Mouse (Mus musculus) hindbrain, embryonic 13.5 days (tissue): ENCODE data around the gene Vmp1. TPM values are rescaled to one million over a fixed set of nuclear protein-coding genes. Genes with fewer than 3 reads are reported as not detected.

Source experiments
- ATAC-seq: fragments of 200-750 bp; cut with Nextera tagmentation; 2 replicates; pipeline ENCODE4 v1.8.0; 2017; ENCODE audit warnings: moderate TSS enrichment; ENCODE audit not compliant: low FRiP score
- H3K27ac ChIP-seq: fragments of 300-500 bp; sonication (generic); 2 replicates; pipeline ENCODE4 v1.5.1; 2015; ENCODE audit warnings: inconsistent platforms, mild to moderate bottlenecking, moderate library complexity
- H3K27me3 ChIP-seq: fragments of 300-500 bp; sonication (generic); 2 replicates; pipeline ENCODE4 v1.6.1; 2015; ENCODE audit warnings: mild to moderate bottlenecking, inconsistent platforms
- H3K36me3 ChIP-seq: fragments of 300-500 bp; sonication (generic); 2 replicates; pipeline ENCODE4 v1.6.1; 2015; ENCODE audit warnings: mild to moderate bottlenecking, inconsistent platforms
- H3K4me1 ChIP-seq: fragments of 300-500 bp; sonication (generic); replicated peaks from 2 replicates; pipeline ENCODE4 v1.6.1; 2015; ENCODE audit warnings: inconsistent platforms
- H3K4me2 ChIP-seq: fragments of 300-500 bp; sonication (generic); 2 replicates; pipeline ENCODE4 v1.6.1; 2015; ENCODE audit warnings: inconsistent platforms, mild to moderate bottlenecking, moderate library complexity
- H3K4me3 ChIP-seq: fragments of 300-500 bp; sonication (generic); 2 replicates; pipeline ENCODE4 v1.5.1; 2015; ENCODE audit warnings: mild to moderate bottlenecking, inconsistent platforms
- H3K9ac ChIP-seq: fragments of 300-500 bp; sonication (generic); 2 replicates; pipeline ENCODE4 v1.6.1; 2015; ENCODE audit warnings: mild to moderate bottlenecking, inconsistent platforms
- H3K9me3 ChIP-seq: fragments of 300-500 bp; sonication (generic); 2 replicates; pipeline ENCODE4 v1.6.1; 2016; ENCODE audit warnings: inconsistent platforms
- WGBS: fragments of 180-500 bp; shearing (Covaris S2); methylation state at CpG from one replicate; pipeline ENCODE4 v1.1.7; 2015; 5-methylcytosine and 5-hydroxymethylcytosine counted together
- polyA plus RNA-seq: library from polyadenylated mRNA; unstranded; fragments of >200 nt; fragmentation: Nextera tagmentation; extraction: Ambion mirVana; gene quantifications from 2 replicates; pipeline ENCODE4 v1.2.1, GENCODE M21; 2015

Vmp1 gene
- polyA plus RNA-seq, 1 experiment from 2014 or later = 106 TPM

DNA sequence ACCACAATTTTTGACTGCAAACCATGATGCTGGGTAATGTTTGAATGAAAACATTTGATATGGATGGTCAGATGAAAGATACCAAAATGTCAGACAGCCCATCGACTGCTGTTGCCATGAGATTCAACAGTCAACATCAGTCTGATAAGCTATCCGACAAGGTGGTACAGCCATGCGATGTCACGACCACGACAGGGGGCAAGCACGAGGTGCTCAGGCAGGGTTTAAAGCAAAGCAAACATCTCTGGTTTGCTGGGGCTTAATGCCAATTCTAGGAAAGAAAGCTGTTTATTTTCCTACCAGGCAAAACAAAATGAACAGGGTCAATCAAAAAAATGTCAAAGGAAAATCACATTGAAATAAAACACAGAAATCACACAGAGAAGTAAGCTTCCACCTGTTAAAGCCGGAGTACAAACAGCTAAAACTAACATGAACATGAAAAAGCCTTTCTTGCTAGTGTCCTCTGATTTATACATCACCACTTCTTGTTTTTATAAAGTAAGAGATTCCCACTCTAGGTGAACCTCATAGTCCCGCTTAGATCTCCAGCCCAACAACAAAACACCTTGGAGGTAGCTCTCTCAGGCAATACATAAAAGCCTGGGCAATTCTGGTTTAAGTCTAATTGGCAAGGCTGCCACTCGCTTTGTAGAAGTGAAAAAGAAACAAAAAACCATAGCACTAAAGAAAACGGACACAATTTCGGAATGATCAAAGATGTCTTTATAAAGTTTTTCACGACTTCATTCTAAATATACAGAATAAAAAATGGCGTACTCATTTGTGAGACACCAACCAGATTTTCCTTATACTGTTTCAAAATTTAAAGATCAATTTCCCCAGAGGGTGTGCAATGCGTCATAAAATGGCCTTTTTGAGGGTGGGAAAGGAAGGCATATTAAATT, 99.4 kb downstream of the Vmp1 start:
- Histone ChIP-seq H3K36me3 (peaks cover 9% of the 10 kb centered on the region; the same call in 1 of the 2 replicates), H3K27me3 (no peaks in the 10 kb centered on the region), H3K4me2 (no peak overlapping the region), H3K27ac (no peak overlapping the region), H3K4me3 (no peak overlapping the region), H3K4me1 (peaks cover 14% of the 10 kb centered on the region), H3K9ac (no peak overlapping the region), H3K9me3 (no peaks in the 10 kb centered on the region)
- ATAC-seq = no peak
- WGBS = 92% methylated on average over 14 of the region's 14 CpGs

DNA sequence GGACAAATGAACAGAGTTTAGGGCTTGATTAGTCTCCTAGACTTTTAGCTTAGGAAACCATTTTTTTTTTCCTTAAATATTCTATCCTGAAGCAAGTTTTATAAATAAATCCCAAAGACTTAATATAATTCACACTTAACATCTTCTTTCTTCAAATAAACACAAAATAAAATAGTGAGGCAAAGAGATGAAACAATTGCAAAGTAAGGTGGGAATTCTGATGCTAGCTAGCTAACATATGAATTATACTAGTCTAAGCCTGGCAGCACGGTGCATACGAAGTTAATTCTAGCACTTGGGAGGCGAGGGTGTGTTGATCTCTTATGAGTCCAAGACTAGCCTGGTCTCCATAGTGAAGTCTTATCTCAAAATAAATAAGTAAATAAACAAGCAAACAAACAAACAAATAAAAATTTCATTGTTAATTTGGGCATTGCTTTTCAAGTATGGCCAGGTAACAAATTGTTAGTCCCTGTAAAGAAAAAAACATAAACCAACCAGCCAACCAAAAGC, 100.3 kb downstream of the Vmp1 start:
- WGBS = 90% methylated on average over 3 of the region's 3 CpGs
- H3K27ac ChIP-seq = no peak overlapping the region
- H3K9ac ChIP-seq = no peak overlapping the region
- ATAC-seq = no peak
- H3K9me3 ChIP-seq = no peaks in the 10 kb centered on the region
- no peak overlapping the region for H3K4me3 ChIP-seq
- H3K4me2 ChIP-seq = no peak overlapping the region
- peaks cover 14% of the 10 kb centered on the region for H3K4me1 ChIP-seq
- peaks cover 9% of the 10 kb centered on the region; the same call in 1 of the 2 replicates for H3K36me3 ChIP-seq
- no peaks in the 10 kb centered on the region for H3K27me3 ChIP-seq

DNA sequence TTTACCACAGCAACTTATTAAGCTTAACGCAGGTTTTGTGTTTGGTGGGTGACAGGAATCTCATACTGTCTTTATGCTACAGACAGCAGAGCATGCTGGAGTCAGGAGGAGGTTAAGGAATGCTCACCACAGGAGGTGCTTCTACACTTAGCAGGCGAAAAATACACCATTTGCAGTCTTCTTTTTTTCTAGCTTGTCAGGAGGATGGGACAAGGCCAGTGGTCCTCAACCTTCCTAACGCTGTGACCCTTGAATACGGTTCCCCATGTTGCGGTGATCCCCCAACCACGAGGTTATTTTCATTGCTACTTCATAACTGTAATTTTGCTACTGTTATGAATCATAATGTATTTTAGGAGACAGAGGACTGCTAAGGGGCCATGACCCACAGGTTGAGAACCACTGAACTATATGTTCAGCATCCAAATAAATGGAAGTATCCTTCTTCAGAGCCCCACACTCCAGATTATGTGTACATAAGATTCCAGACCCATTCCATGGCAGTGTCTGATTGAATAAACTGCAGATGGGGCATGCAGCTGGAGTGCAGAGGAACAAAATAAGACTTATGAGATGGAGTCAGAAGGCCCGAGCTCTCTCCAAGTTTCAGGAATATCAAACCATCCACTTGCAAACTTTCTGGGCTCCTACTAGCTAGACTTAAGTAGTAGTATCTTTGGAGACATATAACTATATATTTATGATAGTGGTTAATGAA, 100.9 kb downstream of the Vmp1 start:
- H3K9me3 ChIP-seq = no peaks in the 10 kb centered on the region
- ATAC-seq = no peak
- H3K36me3 ChIP-seq = peaks cover 9% of the 10 kb centered on the region; the same call in 1 of the 2 replicates
- no peak overlapping the region for H3K4me2 ChIP-seq
- H3K4me1 ChIP-seq = peaks cover 14% of the 10 kb centered on the region
- no peak overlapping the region for H3K9ac ChIP-seq
- no peak overlapping the region for H3K4me3 ChIP-seq
- no peaks in the 10 kb centered on the region for H3K27me3 ChIP-seq
- no peak overlapping the region for H3K27ac ChIP-seq
- WGBS = 83% methylated on average over 7 of the region's 7 CpGs

DNA sequence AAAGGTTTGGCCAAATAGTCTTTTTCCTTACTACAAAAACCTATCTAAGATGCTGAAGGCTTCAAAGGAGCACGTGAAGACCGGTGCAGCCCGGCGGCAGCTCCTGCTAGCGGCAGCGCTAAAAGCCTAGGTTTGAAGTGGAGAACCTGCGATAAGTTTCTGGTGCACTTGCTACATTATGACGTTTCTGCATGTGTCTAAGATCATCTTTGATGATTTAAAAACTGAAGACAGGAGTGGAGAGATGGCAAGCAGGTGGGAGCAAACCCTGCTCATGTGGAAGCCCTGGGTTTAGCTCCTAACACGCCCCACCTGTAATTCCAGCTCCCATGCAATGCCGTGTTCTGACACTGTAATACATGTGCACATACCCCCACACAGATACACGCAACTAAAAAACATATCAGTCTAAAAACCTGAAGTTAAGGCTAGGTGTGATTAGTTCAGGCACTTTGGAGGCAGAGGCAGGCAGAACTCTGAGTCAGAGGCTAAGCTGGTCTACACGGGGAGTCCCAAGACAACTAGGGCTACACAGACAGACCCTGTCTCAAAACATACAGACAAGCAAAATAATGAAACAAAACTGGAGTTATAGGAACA, 101.6 kb downstream of the Vmp1 start:
- no peak for ATAC-seq
- Histone ChIP-seq H3K4me1 (peaks cover 10% of the 10 kb centered on the region), H3K27ac (no peak overlapping the region), H3K9me3 (no peaks in the 10 kb centered on the region), H3K9ac (no peak overlapping the region), H3K4me2 (no peak overlapping the region), H3K36me3 (peaks cover 9% of the 10 kb centered on the region; the same call in 1 of the 2 replicates), H3K4me3 (no peak overlapping the region), H3K27me3 (no peaks in the 10 kb centered on the region)
- WGBS = 92% methylated on average over 12 of the region's 12 CpGs

DNA sequence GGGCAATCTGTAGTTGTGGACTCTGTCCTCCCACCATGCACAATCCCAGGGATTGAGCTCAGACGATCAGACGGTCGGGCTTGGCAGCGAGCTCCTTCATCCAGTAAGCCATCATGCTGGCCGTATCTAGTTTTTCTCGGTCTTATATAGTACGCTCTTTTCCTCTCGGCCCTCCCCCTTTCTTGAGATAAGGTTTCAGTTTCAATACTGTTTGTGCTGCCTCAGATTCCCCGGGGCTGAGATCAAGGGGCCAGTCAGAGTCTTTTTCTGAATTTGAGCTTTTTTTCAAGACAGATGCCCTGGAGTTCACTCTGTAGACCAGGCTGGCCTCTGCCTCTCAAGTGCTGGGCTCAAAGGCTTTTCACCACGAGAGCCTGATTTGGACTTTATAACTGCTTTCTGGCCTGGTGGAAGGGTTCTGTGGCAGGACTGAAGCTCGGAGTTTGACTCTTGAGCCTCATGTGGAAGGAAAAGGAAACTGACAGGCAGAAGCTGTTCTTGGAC, 102.3 kb downstream of the Vmp1 start:
- no peak overlapping the region for H3K9ac ChIP-seq
- H3K9me3 ChIP-seq = no peaks in the 10 kb centered on the region
- no peak overlapping the region for H3K4me3 ChIP-seq
- H3K27ac ChIP-seq = no peak overlapping the region
- H3K27me3 ChIP-seq = no peaks in the 10 kb centered on the region
- WGBS = 78% methylated on average over 11 of the region's 11 CpGs
- ATAC-seq = no peak
- H3K4me2 ChIP-seq = no peak overlapping the region
- peaks cover 9% of the 10 kb centered on the region; the same call in 1 of the 2 replicates for H3K36me3 ChIP-seq
- peaks cover 10% of the 10 kb centered on the region for H3K4me1 ChIP-seq

DNA sequence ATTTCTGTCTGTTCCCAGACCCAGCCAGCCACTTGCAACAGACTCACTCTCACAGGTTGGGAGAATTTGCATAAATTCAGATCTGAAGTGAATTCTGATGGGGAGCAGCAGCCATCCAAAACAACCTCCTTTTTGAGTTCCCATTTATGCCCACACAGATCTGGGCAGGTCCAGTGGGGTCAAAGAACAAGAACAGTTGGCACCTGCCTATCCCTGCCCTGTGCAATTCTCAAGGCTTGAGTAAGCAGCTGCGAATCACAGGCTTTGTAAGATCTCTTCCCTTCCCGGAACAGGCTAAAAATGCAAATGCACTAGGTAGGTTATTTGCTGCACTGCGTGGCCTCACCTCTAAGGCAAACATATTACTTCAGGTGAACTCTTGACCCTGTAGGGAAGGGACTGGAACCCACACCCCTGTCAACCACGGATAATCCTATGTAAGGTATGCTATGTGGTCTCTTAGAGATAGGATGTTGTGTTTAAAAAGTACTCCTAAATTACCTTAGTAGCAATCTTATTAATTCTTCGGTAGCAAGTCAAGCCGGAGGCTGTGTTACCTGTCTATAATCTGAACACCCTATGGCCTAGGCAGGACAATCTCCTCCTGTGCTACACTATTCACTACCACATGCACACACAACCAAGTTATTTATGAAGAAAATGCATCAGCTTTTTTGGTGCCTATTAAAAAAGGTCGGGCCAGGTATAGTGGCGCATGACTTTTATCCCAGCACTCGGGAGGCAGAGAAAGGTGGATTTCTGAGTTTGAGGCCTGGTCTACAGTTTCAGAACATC, 103.1 kb downstream of the Vmp1 start:
- Histone ChIP-seq H3K4me3 (no peak overlapping the region), H3K4me1 (peaks cover 9% of the 10 kb centered on the region; the same call in 1 of the 2 replicates), H3K27me3 (no peaks in the 10 kb centered on the region), H3K36me3 (peaks cover 9% of the 10 kb centered on the region; the same call in 1 of the 2 replicates), H3K4me2 (no peak overlapping the region), H3K9ac (no peak overlapping the region), H3K9me3 (no peaks in the 10 kb centered on the region), H3K27ac (no peak overlapping the region)
- WGBS = 89% methylated on average over 9 of the region's 9 CpGs
- ATAC-seq = no peak

DNA sequence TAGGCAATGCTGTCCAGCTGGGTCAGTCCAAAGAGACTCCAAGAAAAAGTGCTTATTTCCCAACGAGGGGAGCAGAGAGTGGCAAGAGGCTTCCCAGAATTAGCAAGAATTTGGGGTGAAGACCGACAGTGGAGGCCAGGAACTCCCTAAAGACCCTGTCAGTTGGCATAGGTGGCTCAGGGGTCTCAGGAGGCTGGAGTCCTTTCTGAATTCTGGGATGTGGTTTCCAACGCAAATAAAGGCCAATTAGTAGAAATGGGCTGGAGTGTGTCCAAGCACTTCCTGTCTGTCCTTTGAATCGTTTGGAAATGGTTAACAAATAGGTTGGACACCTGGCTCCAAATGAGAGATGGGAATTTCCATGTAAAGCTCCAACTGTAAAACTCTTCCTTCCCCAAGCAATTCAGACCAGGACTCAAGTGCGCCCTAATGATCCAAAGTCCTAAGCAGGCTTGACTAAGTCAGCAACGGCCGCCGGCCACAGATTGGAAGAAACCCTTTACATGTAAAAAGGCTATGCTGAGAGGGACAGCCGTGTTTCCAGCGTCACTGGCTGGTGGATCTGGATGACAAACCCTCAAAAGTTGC, 103.8 kb downstream of the Vmp1 start:
- peaks cover 6% of the 10 kb centered on the region; the same call in 1 of the 2 replicates for H3K36me3 ChIP-seq
- H3K27me3 ChIP-seq = no peaks in the 10 kb centered on the region
- 86% methylated on average over 10 of the region's 10 CpGs for WGBS
- H3K4me3 ChIP-seq = no peak overlapping the region
- H3K9me3 ChIP-seq = no peaks in the 10 kb centered on the region
- peaks cover 9% of the 10 kb centered on the region; the same call in 1 of the 2 replicates for H3K4me1 ChIP-seq
- H3K9ac ChIP-seq = no peak overlapping the region
- no peak overlapping the region for H3K4me2 ChIP-seq
- no peak overlapping the region for H3K27ac ChIP-seq
- no peak for ATAC-seq

DNA sequence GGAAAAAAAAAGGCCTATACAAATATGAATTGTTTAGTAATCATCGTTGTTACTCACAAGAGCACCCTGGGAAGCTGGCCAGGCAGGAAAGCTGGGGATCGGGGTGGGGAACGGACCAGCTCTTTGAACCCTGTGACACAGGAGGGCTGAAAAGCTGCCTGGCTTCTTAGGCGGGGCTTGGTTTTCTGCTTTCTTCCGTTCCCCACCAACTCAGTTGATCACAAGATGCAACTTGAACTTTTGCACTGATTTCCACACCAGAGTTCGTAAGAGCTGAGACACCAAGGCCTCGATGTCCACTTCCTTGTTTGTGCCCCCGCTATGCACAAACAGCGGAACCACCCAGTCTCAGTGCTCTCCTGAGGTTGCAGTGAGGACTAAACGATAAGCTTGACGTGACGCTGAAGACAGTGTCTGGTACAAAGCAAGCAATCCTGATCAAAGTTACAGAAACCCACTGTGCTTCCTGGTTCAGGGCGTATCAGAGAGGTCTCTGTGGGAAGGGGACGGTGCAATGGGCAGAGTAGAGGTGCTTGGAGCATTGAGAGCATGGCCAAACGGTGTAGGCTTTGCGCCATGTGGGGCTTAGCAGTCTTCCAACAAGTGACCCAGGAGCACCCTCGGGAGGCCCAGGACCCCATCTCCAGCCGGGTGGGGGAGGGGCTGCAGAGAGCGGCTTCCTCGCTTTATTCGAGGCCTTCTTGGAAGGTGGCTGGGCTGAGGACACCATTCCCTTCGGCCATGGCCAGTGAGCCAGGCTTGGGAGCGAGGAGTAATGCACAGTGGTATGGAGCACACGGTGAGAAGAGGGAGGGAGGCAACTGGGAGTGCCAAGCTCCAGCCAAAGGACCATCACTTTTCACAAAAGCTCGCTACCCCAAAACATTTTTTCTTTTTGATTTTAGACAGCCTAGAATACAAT, 104.6 kb downstream of the Vmp1 start:
- H3K27ac ChIP-seq = no peak overlapping the region
- ATAC-seq = no peak
- 80% methylated on average over 25 of the region's 25 CpGs for WGBS
- H3K4me2 ChIP-seq = no peak overlapping the region
- H3K4me3 ChIP-seq = no peak overlapping the region
- peaks cover 6% of the 10 kb centered on the region; the same call in 1 of the 2 replicates for H3K36me3 ChIP-seq
- no peaks in the 10 kb centered on the region for H3K9me3 ChIP-seq
- H3K4me1 ChIP-seq = peaks cover 9% of the 10 kb centered on the region; the same call in 1 of the 2 replicates
- H3K9ac ChIP-seq = no peak overlapping the region
- H3K27me3 ChIP-seq = no peaks in the 10 kb centered on the region

DNA sequence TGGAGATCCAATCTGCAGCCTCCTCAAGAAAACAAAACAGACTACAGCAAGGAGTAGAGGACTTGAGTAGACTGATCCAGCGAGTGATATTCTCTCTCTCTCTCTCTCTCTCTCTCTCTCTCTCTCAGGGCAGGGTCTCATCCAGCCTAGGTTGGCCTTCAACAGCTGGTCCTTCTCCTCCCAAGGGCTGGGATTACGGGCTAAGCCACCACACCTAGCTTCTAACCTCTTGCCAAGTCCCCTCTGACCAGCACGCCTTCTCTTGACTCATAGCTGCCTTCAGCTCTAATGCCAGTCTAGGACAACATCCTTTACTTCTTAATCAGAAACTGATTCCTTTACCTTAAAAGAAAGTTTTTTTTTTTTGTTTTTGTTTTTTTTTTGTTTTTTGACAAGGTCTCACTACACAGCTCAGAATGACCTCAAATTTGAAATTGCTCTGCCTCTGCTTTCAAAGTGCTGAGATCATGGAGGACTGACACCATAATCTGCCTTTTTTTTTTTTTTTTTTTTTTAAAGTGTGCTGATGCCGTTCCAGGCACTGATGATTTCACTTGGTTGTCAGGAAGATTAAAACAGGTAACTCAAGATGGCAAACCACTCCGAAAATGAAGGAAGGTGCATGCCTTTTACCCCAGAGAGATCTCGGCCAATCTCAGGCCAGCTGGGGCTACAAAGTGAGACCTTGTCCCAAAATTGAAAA, 105.4 kb downstream of the Vmp1 start:
- H3K27me3 ChIP-seq = no peaks in the 10 kb centered on the region
- no peak overlapping the region for H3K9ac ChIP-seq
- H3K9me3 ChIP-seq = no peaks in the 10 kb centered on the region
- H3K4me1 ChIP-seq = peaks cover 9% of the 10 kb centered on the region; the same call in 1 of the 2 replicates
- H3K4me3 ChIP-seq = no peak overlapping the region
- peaks cover 6% of the 10 kb centered on the region; the same call in 1 of the 2 replicates for H3K36me3 ChIP-seq
- no peak overlapping the region for H3K4me2 ChIP-seq
- H3K27ac ChIP-seq = no peak overlapping the region
- 88% methylated on average over 6 of the region's 6 CpGs for WGBS
- no peak for ATAC-seq

DNA sequence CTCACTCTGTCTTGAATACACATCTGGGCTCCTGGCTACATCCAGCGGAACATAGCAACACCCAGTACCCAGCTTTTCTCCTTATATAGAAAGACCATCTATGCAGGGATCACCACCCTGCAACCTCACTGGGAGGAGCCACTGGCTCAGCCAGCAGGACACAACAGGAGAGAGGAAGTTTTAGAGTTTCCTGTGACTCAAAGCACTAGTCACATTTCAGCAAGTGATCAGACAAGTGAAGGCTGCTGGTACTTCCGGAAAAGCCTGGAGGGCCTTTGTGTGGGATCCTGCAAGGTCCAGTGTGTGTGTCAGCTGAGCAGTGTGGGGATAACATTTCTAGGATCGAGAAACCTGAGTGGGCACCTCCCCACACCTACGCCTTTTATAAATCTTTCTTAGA, 106.4 kb downstream of the Vmp1 start:
- Histone ChIP-seq H3K4me1 (peaks cover 9% of the 10 kb centered on the region; the same call in 1 of the 2 replicates), H3K27ac (no peak overlapping the region), H3K36me3 (no peaks in the 10 kb centered on the region), H3K9me3 (no peaks in the 10 kb centered on the region), H3K4me3 (no peak overlapping the region), H3K4me2 (no peak overlapping the region), H3K27me3 (no peaks in the 10 kb centered on the region), H3K9ac (no peak overlapping the region)
- whole genome bisulfite sequencing = 87% methylated on average over 4 of the region's 4 CpGs
- ATAC-seq = no peak
